Mouse (Mus musculus) liver, adult 10 weeks (tissue): ENCODE results near the gene E130208F15Rik. TPM values are rescaled to one million over a fixed set of nuclear protein-coding genes. Genes with fewer than 3 reads are reported as not detected.

Experiments
- polyA plus RNA-seq: library from polyadenylated mRNA; stranded (reverse); fragments of 350-450 nt; fragmentation: Illumina TruSeq; extraction: RNeasy Lipid Tissue Mini Kit (QIAGEN cat#74804); gene quantifications from one replicate; pipeline ENCODE4 v1.2.3, GENCODE M21; 2014; ENCODE audit warnings: low read depth, low replicate concordance

The E130208F15Rik gene
- polyA plus RNA-seq, result 0.50 TPM

DNA sequence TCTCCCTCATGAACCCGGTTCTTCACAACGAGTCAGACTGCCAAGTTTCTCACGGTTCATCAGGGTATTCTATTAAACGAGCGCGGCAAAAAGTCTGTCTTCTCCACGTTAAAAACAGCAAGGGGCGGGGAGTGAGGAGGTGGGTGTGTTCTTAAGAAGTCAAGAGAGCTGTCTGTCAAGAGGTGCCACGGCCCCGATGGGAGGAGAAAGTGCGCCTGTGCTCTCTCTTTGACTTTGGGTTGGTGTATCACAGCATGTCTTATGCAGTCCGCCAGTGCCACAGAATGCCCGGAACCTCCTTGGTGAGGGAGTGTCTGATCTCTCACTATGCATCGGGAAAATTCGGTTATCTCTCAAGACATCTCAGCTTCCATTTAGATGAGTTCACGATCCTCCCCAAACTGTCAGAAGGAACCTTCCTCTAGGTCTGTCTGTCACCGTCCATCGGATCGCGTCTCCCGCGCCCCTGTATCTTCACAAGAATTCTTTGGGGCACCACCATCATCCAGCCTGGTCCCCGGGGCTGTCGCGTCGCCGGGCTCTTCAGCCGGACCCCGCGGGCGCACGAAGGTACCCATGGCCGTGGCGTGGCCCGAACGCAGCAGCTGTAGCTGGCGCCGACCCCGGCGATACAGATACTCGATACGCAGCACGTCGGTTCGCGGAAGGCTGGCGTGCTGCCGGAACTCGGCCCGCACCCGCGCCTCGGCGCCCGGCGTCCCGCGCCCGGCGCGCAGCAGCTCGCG lies at the start of gene E130208F15Rik:
TSS of gene E130208F15Rik (plus strand) at position 202 of the 746 bp plus-strand sequence.

DNA sequence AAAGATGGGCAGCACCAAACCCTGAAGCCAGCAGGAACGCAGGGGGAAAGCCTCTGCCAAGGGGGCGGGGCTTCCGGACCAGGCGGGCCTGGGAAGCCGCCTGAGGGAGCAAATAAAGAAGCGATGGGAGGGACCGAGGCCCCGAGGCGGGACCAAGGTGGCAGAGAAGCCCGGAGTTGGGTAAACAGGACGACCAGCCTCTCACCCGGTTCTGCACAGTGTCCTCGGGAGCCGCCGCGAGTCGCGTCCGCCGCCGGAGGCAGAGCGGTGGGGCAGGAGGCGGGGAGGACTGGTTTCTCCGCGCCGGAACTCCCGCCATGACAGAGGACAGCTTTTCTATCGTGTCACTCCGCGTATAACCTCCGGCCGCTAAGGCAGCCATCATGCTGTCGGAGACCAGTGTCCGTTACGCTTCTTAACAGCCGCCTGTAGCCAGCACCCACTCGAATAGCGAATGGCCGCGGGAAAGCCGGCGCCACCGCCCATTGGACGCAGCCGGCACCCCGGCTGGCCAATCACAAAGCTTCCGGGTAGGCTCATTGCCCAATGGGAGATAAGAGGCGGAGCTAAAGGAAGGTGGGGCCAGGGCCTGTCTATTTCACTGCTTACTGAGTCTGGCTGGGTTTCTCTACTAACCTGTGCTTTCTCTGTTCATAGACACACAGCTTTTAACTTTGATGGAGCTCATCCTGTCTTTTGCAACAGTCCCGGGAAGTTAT lies 41.4 kb upstream of the E130208F15Rik start, which contains the start of the genes Thap8 and Wdr62:
TSS of gene Thap8 (plus strand) at position 144 of the 719 bp plus-strand sequence.
TSS of gene Wdr62 (minus strand) at position 469 of the 719 bp plus-strand sequence.

DNA sequence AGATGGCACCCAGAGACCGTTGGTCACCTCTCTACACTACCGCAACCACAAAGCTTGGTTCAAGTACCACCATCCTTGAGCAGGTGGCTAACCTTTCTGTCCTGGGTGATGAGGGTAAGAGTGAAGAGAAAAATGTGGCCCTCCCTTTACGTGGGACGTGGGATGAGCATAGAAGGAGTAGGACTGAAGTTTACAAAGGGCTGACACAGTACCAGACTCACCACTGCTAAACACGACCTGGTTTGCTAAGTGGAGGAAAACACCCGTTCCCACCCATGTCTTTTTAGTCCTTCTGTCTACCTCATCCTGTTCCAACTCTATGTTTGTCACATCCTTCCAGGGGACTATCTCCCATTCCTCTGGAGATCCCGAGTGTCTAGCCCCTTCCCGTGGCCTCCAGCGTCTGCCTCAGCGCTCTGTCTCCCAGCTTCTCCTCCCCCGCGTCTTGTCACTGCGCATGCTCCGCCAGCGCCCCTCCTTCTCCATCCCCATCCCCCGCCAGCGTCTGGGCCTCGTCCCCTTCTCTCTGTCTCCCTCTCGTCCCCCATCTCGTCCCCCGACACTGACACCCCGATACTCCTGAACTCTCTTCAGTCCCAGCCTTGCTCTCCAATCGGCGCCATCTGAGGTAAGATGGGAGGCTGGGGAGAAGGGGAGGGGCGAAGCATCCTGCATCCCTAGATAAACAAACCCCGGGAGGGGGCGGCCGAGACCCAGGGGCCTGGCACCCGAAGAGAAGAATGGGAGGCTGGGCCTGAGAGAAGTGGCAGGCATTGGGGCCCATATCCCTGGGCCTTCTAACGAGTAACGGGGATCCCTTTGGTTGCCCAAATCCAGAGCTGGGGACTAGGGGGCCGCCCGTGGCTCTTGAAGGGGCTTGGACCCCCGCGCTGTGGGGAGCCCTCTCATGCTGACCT lies 30.1 kb upstream of the E130208F15Rik start, which contains the start of gene Clip3:
TSS of gene Clip3 (plus strand) at position 514 of the 917 bp plus-strand sequence.

DNA sequence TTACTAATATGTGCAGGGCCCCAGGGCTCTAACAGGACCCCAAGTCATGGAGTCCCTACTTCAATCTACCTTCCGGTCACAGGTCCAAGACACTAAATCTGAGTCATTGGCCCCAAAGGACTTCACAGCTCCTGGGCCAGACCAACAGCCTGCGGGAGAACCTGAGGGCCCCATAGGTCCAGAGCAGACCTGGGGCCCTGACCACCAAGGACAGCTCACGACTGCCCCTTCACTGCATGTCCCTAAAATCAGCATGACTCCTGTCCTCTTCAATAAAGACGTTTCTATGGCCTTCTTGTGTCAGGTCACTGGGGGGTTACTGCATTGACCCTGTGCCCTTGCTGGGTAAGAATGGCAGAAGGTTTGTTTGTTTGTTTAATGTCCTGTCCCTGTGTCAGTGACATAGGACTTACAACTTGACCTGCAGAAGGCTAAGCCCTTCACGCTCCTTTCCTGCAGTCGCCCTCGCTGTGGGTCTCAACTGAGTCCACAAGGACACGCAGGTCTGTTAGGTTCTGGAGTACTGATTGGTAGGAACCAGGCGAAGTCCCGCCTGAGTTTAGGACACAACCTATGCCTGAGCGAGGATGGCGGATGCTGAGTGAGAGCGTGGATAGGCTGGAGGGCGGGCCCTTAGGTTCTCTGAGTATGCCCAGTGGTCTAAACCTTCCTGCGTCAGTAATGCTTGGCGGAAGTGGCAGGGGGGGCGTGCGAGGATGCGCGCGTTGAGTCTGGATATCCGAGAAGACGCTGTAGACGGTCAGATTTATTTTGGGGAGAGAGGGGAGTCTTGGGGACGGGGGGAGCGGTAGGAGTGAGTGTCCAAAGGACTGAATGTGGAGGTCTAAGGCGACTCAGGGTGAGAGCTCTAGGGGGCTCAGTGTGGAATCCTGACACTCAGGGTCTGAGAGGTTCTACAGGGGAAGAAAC lies 13.2 kb upstream of the E130208F15Rik start, which contains the start of gene Alkbh6:
TSS of gene Alkbh6 (plus strand) at position 642 of the 930 bp plus-strand sequence.

DNA sequence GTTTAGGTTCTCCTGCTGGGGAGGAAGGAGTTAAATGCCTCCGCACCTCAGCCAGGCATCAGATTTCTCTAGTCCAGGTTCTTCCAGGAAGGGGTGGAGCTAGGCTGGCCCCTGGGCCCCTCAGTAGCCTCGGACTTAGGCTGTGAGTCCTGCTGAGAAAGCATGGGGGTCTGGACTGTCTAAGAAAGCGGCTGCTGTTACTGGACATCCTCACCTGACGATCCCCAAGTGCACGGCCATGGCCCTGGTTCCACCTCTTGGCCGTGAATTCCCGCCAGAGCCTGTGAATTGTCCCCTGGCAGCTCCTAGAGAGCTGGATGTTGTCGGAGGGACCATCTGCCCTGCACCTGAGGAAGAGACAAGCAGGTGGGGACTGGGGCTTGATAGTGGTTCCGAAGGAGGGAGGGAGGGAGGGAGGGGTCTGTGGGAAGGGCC lies 6.8 kb upstream of the E130208F15Rik start, which contains the start of gene Syne4:
TSS of gene Syne4 (plus strand) at position 87 of the 435 bp plus-strand sequence.

DNA sequence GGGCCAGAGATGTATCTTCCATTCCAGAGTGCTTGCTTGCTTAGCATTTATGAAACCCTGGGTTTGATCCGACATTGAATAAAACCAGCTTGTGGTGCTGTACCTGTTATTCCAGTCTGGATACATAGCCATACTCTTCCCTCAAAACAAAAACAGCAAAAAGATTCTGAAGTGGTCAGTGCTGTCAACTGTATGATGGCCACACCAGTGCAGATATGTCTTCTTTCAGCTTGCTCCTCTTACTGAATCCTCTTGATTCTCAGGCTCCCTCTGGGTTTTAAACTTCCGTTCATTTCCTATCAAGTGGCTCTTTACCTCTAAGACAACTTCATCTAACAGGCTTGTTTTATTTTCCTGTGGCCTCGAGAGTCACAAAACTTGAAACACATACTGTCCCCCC lies 2.3 kb downstream of the E130208F15Rik start, which contains the start of gene Sdhaf1:
TSS of gene Sdhaf1 (minus strand) at position 101 of the 400 bp plus-strand sequence.

DNA sequence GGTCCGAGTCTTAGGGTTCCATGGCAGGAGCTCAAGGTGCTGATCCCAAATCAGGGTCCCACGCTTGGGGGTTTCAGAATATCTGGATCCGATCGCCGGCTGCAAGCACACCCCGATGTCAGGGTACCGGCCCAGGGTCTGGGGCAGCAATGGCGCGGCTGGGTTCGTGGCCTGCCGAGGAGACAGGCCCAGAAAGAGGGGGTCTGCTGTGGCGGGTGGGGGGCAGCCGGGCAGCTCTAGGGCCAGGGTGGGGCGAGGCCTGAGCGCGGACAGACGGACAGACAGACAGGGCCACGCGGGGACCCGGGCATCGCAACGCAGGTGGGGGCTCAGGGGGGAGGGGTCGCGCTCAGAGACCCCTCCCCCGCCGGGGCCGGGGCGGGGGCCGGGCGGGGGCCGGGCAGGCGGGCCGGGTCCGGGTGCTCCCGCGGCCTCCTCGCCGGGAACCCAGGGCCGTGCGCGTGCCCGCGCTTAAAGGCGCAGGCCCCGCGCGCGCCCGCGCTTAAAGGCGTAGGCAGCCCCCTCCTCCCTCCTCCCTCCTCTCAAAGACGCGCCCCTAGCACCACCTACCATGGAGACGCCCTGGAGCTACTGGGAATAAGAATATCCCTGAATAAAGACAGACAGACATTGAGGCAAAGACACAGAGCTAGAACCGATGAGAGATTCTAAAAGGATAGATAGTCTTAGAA lies 41.3 kb downstream of the E130208F15Rik start, which contains the start of gene Lrfn3:
TSS of gene Lrfn3 (minus strand) at position 121 of the 692 bp plus-strand sequence.

Other genes with a start within 250 kb of the E130208F15Rik start
- gene Zfp82, start 248.8 kb upstream of the E130208F15Rik start, polyA plus RNA-seq, result not detected
- not detected for gene Gm26920, start 231.3 kb upstream of the E130208F15Rik start, polyA plus RNA-seq
- gene Zfp566, start 231.2 kb upstream of the E130208F15Rik start, polyA plus RNA-seq, result 0.61 TPM
- gene Zfp260, start 227.0 kb upstream of the E130208F15Rik start, polyA plus RNA-seq, result 42.8 TPM
- gene Zfp382, start 199.8 kb upstream of the E130208F15Rik start, polyA plus RNA-seq, result not detected
- gene Zfp146, start 152.0 kb upstream of the E130208F15Rik start, polyA plus RNA-seq, result 14.9 TPM
- not detected for gene Cox7a1, start 137.6 kb upstream of the E130208F15Rik start, polyA plus RNA-seq
- 38.4 TPM for gene Capns1, start 122.9 kb upstream of the E130208F15Rik start, polyA plus RNA-seq
- gene Polr2i, start 89.8 kb upstream of the E130208F15Rik start, polyA plus RNA-seq, result 3.8 TPM
- 5.2 TPM for gene Tbcb, start 89.5 kb upstream of the E130208F15Rik start, polyA plus RNA-seq
- gene Ovol3, start 86.0 kb upstream of the E130208F15Rik start, polyA plus RNA-seq, result not detected
- gene Thap8, start 41.6 kb upstream of the E130208F15Rik start, polyA plus RNA-seq, result not detected
- 0.42 TPM for gene Wdr62, start 41.3 kb upstream of the E130208F15Rik start, polyA plus RNA-seq
- 0.19 TPM for gene Clip3, start 30.0 kb upstream of the E130208F15Rik start, polyA plus RNA-seq
- 1.9 TPM for gene Alkbh6, start 13.0 kb upstream of the E130208F15Rik start, polyA plus RNA-seq
- not detected for gene Syne4, start 6.9 kb upstream of the E130208F15Rik start, polyA plus RNA-seq
- 2.9 TPM for gene Sdhaf1, start 2.2 kb downstream of the E130208F15Rik start, polyA plus RNA-seq
- 0.85 TPM for gene Lrfn3, start 41.0 kb downstream of the E130208F15Rik start, polyA plus RNA-seq
- 6.5 TPM for gene Tyrobp, start 92.0 kb downstream of the E130208F15Rik start, polyA plus RNA-seq
- not detected for gene Hcst, start 98.1 kb downstream of the E130208F15Rik start, polyA plus RNA-seq
- gene Nfkbid, start 100.0 kb downstream of the E130208F15Rik start, polyA plus RNA-seq, result not detected
- not detected for gene Aplp1, start 123.8 kb downstream of the E130208F15Rik start, polyA plus RNA-seq
- gene Kirrel2, start 135.9 kb downstream of the E130208F15Rik start, polyA plus RNA-seq, result not detected
- gene Nphs1, start 136.6 kb downstream of the E130208F15Rik start, polyA plus RNA-seq, result not detected
- gene Prodh2, start 171.9 kb downstream of the E130208F15Rik start, polyA plus RNA-seq, result 10.0 TPM
- gene Arhgap33, start 213.3 kb downstream of the E130208F15Rik start, polyA plus RNA-seq, result not detected
- gene Hspb6, start 230.4 kb downstream of the E130208F15Rik start, polyA plus RNA-seq, result 13.0 TPM
- gene Proser3, start 230.6 kb downstream of the E130208F15Rik start, polyA plus RNA-seq, result 0.34 TPM
- 5.1 TPM for gene Lin37, start 238.1 kb downstream of the E130208F15Rik start, polyA plus RNA-seq
- gene U2af1l4, start 241.6 kb downstream of the E130208F15Rik start, polyA plus RNA-seq, result 14.8 TPM
- 1.6 TPM for gene Gm49396, start 241.6 kb downstream of the E130208F15Rik start, polyA plus RNA-seq
- gene Psenen, start 241.9 kb downstream of the E130208F15Rik start, polyA plus RNA-seq, result 23.8 TPM
- not detected for gene Igflr1, start 243.7 kb downstream of the E130208F15Rik start, polyA plus RNA-seq